Mouse (Mus musculus) adrenal gland (tissue): Measurements from ENCODE around the gene Arhgap17.

Source experiments
- intact Hi-C: fragments of 180-260 bp; cut with DNase I; formaldehyde crosslinking; loops from one replicate; pipeline ENCODE4 v1.15.1; 2025

The Arhgap17 gene

DNA sequence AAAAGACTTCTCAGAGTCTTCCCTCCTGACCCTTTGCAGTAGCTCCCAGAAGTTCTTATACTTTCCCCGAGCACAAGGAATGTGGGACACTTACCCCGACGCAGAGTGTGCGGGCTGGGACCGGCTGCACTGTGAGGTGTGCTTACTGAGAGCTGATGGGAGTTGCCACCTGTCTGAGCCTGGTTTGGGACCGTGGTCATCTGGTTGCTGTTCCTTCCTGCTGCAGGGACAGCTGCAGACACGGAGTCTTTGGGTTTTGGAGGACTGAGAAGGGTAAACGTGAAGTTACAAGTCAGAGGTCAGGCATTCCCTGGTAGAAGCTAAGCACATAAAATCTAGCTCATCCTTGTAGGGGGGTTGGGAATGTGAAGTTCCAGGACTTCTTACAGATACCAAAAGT is 77.8 kb downstream of the Arhgap17 start:
- intact Hi-C loops, result loop anchor here (10.0 kb wide), 1 partner anchor 287 kb away; no protein-coding TSS in a partner anchor

DNA sequence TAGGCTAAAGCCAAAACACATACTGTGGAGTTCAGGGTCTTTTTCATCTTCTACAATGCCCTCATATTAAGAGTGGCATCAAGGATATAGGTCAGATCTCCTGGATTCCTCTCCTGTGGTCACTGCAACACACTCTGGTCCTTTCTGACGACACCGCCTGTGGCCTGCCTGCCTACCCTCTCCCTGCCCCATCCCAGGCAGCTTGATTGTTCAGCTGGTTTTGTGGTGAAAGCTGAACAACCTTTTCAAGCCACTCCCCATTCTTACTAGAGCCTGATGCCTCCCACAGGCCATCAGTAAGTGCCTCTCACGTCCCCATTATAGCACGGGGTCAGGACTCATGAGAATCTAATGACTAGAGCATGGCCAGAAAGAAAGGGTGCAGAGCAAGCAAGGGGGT is 80.5 kb downstream of the Arhgap17 start:
- intact Hi-C loops, result no loop called here

DNA sequence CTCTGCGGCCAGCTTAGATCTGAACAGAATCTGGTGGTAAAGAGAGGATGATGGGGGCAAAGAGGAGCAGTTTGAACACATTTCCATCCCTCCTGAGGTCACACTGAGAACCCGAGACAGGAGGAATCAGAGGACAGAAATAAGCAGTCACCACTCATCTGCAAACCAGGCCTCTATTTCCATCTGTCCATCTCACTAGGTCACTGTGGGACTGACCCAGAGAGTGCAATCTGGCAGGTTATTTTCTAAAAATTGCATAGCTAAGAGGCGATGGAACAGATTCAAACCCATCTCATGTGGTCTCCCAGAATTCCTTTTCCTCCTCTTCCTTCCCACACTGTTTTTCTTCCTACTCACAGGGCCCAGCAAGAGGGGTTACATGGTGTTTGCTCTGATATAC is 81.8 kb downstream of the Arhgap17 start:
- intact Hi-C loops, result no loop called here

DNA sequence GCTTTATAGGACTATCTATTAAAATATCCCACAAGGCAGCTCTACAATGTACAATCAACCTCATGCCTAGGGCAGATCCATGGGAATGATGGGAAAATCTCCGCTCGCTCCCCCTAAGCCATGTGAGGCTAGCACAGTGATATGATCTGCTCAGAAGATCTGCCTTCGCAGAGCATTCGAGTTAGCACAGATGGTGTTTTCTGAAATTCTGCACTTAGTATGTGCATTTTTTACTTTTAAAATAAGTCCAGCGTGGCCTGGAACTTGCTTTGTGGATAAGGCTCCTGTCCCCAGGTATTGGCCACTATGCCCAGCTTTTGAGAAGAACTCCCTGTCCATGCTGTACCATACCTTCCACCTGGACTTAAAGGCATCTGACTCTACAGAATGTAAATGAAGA is 83.8 kb downstream of the Arhgap17 start:
- intact Hi-C loops, result no loop called here

DNA sequence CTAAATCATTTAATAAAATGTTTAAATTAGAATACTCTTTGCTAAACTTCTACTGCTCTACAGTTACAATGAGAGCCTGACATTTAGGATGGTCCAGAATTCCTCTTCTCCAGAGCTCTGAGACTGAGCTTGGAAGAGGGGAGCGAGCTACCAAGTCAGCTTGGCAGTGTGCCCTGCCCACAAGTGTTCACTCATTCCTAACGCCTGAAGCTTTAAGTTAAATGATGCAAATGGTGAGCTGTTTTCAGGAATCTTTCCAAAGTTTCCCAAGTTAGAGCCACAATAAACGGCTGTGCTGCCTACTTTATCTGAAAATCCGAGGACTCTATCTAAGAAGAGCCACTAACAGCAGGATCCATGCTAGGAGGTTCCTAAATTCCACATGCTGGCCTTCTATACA is 85.9 kb downstream of the Arhgap17 start:
- intact Hi-C loops, result no loop called here

DNA sequence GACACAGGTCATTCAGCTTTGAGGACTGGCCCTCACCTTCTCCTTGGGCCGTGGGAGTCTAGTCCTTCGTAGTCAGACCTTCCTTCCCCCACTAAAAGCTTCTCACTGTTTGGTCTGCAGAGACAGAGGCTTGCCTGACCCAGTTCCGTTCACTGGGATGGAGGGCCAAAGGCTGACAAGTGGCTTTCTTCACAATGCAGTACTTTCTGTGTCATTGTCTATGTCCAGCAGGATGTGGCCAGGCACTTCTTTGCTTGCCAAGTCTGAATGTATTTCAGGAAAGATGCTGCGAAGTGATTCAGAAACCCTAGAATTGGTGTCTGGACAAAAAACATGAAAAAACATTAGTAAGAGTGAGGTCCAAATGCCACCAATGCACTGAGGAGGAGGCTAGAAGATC is 89.9 kb downstream of the Arhgap17 start:
- intact Hi-C loops, result no loop called here

DNA sequence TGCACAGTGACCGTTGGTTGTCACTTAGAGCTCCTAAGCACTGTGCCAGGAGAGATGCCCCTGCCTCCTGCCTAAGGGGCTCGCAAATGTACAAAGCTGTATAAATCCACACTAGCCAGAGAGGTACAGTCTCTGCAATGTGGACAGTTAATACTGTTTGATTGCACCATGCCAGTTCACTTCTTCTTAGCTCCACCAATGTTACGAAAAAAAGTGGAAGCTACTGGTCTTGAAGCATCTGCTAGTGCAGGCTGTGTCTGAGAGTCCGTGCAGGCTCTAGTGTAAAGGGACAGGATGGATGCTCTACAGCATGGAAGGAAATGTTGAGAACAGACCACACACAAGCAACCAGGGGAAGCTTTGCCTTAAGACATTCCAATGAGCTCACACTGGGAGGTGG is 93.1 kb downstream of the Arhgap17 start:
- intact Hi-C loops, result no loop called here

DNA sequence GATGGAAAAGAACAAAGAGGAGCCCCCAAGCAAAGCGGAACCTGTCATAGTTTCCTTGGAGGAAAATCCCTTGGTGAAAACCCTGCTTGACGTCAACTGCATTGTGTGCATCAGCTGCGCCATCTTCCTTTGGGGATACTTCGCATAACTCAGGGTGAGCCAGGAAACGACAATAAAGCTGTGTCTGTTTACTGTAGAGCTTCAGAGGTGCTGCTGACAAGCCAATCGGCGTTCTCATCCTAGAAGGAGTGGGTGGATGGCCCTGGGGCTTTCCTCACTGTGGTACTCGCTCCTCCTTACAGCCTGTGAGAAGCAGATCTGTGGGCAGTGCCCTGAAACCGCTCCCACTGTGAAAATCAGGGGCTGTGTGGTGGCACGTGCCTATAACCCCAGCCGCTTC is 96.7 kb downstream of the Arhgap17 start:
- intact Hi-C loops, result no loop called here

DNA sequence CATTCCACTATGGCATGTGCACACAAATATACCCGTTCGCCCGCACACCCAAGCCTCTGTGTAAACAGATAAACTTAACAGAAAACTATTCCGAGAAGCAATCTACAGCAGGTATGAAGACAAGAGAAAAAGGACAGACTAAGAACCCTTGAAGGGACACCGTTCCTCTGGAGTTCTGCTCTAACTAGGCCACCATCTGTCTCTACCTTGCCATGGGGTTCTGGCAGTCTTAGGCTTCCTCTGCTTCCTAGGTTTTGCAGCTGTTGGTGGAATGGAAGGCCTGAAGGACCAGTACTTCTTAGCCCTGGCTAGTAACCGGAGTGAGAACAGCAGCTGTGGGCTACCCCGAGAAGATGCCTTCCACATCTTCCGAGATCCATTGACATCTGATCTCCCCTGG is 111.6 kb downstream of the Arhgap17 start:
- intact Hi-C loops, result no loop called here

DNA sequence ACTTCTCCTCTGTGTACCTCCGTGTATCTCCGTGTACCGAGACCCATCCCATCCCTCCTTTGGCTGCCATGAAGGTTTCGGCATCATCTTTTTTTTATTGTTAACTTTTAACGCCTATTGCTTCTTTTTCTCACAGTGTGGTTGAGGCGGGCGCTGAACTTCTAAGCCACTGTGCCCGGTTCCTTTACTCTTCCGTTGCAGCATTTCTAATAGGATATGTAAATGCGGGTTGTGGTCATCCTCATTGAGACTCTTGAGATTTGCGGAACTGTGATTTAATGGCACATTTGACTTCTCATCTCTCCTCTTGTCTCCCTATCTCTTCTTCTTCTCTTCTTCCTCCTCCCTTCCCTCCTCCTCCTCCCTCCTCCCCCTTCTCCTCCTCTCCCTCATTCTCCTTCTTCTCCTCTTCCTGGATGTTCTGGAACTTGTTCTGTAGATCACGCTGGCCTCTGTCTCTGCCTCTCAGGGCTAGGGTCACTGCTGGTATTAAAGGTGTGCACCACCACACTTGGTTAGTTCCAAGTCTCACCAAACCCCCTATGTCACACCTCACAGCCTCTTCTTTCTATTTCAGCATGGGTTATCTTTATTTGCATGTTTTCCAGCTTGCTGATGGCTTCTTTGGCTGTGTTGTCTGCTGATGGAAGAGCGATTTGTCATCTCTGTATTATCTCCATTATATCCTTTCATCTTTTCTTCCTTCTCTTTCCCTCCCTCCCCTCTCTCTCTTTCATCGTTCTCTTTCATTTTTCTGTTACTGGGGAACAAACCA is 115.3 kb downstream of the Arhgap17 start:
- intact Hi-C loops, result no loop called here

DNA sequence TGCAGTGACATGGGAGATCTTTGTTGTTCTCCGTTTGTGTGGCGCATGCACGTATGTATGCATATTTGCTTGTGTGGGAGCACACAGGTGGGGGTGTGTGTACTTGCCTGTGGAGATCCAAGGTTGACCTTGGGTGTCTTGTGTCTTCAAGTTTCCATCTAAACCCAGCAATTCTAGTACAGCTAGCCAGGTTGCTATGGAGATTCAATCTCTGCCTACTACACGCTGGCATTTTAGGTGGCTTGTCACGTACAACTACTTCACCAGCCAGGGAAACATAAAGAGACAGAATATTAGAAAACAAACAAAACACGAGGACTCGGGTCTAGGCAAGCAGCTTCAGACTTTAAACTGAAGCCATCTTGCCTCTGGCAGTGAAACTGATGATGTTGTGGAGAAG is 116.3 kb downstream of the Arhgap17 start:
- intact Hi-C loops, result no loop called here

DNA sequence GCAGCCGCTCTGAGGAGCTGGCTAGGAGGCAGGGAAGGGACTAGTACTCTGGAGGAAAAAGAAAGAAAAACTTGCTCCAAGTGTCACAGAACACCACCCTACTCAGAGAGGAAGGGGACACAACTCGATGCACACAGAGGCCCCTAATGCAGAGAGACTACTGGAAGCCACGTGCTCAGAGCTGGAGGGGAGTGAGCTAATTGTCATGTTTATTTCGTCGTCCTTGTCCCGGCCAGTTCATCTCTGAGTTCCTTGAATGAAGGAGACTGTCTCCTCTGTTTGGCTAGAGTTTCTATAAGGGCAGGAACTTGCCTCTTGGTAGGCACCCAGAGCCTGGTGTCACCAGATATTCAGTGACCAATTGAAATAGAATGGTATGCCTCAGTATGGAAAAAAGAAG is 118.4 kb downstream of the Arhgap17 start:
- intact Hi-C loops, result no loop called here

DNA sequence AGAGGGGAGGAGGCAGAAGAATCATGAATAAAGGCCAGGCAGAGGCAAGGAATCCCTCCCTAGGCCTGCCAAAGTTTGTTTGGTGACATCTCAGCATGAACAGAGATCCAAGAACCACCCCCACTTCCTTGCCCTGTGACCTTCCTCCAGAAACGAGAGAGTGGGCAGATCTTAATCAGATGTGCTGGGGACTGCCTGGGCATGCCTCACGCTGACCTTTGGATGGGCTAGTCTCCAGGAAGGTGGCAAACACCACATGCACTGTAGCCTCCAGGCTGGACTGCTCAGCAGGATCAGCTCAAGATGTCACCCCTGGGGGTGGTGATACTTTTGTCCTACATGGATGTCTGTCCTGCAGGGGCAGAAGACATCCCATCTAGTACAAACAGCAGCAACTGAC is 121.5 kb downstream of the Arhgap17 start:
- intact Hi-C loops, result no loop called here

DNA sequence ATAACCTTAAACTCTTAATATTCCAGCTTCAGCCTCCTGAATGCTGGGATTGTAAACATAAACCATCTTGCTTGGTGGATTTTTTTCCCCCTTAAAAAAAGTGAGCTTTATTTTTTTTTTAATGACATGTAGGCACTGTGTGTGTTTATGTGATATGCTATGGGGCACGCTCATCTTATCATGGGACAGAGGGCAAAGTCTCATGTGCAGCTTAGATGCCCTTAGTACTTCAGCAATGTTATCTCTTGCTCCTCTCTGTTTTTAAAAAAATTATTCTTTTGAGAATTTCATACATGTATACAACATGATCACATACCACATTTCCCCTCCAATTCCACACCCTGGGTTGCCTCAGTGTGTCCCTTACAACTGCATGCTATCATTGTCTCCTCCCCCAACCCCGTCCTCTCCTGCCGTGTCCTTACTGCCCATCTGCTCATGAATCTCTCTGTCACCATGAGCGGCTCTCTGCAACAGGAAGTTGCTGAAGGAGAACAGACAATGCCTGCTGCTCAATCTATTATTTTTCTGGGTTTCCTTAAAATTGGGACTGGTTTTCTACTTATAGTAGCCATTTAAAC is 123.1 kb downstream of the Arhgap17 start:
- intact Hi-C loops, result no loop called here

DNA sequence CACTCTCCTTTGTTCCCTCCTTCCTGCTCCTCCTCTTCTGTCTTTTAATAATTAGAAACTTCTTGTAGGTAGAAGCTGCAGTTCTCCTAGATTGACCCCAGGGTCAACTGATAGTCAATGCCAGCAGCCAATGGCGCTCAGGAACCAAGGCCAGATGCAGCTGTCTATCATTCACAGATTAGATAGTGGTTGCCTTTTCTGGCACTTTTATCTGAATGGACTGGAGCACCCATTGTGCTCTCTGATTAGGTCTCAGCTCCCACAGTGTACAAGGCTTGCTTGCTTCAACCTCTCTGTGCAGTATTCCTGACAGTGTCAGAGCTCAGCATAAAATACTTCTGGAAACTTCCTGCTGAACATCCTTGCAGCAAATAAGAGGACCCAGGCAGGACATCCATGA is 124.9 kb downstream of the Arhgap17 start:
- intact Hi-C loops, result no loop called here

DNA sequence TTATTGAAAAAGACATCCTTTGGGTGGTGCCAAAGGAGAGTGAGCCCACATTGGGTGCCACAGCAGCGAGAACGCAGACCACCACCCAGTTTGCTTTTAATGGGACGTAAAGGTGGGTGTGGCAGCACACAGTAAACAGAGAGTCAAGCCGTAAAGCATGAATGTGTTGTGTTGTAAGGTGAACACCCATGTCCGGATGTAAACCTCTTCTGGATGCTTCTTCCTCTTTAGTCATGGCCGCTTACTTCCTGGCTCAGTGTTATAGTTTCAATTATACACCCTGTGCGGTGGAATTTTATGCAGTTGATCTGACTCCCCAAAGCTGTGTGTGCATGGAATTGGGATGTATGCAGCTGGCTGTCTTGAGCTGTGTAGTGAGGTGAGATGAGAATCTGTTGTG is 127.5 kb downstream of the Arhgap17 start:
- intact Hi-C loops, result no loop called here

DNA sequence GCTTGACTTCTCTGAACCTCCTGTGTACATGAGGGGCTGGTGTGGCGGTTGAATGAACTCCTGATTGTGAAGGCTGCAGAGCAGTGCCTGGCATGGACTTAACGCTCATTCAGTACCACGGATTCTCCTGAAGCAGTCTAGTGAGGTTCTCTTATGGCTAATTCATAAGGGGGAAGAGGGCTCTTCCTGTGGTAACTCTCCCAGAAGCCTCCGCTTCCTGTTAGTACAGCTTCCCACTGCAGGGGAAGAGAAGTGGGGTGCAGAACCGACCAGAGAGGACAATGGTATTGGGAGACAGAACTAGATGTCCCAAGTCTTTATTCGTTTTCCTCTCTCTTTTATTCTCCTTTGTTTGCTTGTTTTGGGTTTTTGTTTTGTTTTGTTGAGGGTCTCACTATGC is 129.7 kb downstream of the Arhgap17 start:
- intact Hi-C loops, result no loop called here

DNA sequence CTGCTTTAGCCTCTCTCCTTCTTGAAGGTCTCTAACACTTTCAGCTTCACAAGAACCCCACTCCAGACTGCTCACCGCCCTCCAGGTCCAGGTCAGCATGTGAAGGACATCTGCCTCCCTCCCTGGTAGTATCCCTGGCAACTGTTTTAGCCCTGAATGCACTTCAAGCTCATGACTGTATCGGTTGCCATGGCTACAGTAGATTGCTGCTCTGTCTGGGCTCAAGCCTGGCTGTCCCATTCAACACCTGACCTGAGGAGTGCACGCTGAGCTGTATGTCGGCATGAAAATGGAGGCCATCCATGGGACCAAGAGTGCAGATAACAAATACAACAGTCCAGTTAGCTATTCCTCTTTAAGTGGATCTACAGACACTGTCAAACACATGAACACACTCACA is 131.1 kb downstream of the Arhgap17 start:
- intact Hi-C loops, result no loop called here

DNA sequence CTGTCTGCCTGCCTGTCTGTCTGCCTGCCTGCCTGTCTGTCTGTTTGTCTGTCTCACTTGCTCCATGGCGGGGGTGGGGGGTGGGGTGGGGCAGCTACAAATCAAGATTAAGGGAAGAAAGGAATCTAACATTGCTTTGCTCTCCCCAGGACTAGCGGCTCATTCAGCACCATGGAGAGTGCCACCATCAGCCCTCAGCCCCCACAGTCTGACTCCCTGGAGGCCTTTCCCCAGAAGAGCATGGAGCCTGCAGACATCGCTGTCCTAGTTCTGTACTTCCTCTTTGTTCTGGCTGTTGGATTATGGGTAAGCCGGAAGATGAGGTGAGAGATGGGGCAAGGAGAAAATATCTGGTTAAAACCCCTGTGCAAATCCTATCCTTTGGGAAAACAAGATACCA is 134.3 kb downstream of the Arhgap17 start:
- intact Hi-C loops, result no loop called here
